Mouse (Mus musculus) retina, postnatal 7 days (tissue): ENCODE data around the gene Tigd4.
"Not testable (repeated sequence)": the region's sequence is repeated elsewhere in the genome, so short reads cannot be mapped to it uniquely, and the experiment has no call there.

Experiments used
- DNase-seq: peaks from one replicate; pipeline ENCODE4 v3.0.0-alpha.2; 2012; ENCODE audit warnings: low read depth, low spot score

Gene Tigd4

GRCm38 (mm10) chr3:84593274-84593673 is at the start of gene Tigd4:
Tigd4 (plus strand) TSS chr3:84593574.
- DNase-seq: no peak

- no peak for DNase-seq
Measured at GRCm38 (mm10) chr3:84547177-84547576, 46.2 kb upstream of the Tigd4 start.

DNA sequence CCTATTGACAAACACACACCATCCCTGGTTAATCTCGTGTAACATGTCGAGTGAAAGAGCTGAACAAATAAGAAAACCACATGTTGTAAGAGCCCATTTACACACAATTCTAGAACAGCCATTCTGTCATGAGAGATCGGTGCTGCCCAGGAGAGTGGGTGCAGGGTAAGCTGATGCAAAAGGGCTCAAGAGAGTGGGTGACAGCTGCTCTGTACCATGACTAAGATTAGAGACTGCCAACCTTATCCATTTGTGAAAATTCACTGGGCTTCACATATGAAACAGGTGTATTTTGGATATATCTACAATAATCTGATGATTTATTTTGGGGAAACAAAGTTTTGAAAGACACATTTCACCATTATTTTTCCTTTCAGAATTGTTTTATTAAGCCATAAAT is 37.6 kb upstream of the Tigd4 start:
- no peak for DNase-seq

DNA sequence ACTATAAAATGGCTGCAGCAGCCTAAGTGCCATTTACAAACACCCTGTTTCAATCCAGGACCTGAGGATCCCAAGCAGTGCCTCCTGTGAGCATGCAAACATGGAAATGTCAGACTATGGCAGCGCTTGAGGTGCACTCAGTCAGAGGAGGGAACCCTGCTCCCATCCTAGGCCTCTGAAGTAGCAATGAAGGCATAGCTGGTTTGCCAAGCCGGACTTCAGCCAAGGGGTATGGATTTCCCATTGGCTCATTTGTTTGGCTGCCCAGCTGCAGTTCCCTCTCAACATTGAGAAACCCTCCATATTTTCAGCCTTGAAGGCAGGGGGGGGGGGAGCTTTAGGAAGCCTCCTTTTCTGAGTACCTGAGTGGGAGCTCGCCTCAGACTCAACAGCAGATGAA is 35.1 kb upstream of the Tigd4 start:
- DNase-seq: no peak

DNA sequence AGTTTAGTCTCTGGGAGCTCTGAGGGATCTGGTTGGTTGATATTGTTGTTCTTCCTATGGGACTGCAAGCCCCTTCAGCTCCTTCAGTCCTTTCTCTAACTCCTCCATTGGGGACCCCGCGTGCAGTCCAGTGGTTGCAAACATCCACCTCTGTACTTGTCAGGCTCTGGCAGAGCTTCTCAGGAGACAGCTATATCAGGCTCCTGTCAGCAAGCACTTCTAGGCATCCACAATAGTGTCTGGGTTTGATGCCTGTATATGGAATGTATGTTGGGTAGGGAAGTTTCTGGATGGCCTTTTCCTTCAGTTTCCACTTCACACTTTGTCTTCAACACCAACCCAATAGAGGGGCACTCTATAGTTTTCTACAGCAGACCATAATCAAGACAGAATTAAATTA is 30.5 kb upstream of the Tigd4 start:
- not testable (repeated sequence) for DNase-seq

DNA sequence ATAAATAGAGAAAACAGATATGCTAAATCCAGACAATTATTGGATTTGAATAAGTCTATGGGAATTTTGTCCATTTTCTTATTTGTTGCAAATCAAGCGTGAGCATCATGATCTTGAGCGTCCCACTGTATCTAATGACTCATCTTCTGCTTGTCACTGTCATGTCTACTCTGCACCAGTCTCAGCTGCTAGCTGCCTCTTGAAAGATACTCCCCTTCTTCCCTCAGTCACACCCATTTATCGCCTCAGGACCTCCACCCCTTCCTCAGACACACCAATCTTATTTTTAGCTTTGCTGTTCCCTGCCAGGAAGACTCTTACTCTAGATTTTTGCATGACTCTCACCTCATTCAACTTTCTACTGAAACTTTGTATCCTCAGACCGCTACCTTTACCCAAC is 30.0 kb upstream of the Tigd4 start:
- no peak for DNase-seq

DNA sequence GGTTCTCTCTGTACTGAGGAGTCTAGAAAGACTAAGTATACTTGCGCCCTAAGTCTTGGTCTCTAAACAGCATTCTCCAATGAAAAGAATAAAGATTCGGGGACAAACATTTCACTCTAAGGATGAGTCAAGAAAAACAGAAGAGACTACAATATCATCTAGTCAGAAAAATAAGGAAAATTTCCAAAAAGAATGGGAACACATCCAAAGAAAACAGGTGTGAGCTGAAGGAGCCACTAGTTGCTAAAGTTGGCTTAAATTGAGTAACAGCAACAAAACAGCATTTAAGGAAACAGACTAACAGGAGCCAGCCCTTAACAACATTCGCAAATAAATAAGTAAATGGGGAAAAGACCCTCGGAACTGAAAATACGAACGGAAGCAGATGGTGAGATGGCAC is 24.8 kb upstream of the Tigd4 start:
- DNase-seq: no peak

DNA sequence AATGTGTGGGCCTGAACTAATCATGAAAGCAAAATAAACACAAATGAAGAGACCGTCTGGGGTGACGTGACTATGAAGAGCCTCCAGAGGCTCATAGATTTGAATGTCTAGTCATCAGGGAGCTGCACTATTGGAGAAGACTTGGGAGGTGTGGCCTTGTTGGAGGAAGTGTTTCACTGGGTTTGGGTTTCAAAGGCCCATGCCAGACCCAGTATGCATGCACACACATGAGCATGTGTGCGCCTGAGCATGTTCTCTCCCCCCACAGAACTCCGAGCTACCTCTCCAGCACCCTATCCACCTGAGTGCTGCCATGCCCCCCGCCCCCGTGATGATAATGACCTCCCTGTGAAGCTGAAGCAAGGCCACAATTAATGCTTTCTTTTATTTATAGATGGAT is 23.8 kb upstream of the Tigd4 start:
- no peak for DNase-seq

- no peak for DNase-seq
Measured at GRCm38 (mm10) chr3:84570501-84570900, 22.9 kb upstream of the Tigd4 start.

GRCm38 (mm10) chr3:84580716-84581115 is 12.7 kb upstream of the Tigd4 start:
- DNase-seq: no peak

DNA sequence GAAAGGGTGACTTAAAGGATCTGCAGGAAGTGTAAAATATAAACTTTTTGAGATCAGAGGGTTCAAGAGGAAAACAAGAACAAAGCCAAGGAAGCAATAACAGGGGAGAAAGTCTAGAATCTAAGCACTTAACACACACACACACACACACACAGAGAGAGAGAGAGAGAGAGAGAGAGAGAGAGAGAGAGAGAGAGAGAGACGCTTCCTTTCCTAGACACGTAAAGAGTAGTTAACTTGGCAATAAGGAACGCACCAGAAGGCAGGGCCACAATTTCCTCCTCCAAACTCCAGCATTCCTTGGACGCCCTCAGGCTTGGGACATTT is 11.7 kb upstream of the Tigd4 start:
- no peak for DNase-seq

GRCm38 (mm10) chr3:84582023-84582912 is 11.1 kb upstream of the Tigd4 start, which contains the start of gene Arfip1:
Arfip1 (minus strand) TSS chr3:84582625.
- DNase-seq: peak; percentile 96

DNA sequence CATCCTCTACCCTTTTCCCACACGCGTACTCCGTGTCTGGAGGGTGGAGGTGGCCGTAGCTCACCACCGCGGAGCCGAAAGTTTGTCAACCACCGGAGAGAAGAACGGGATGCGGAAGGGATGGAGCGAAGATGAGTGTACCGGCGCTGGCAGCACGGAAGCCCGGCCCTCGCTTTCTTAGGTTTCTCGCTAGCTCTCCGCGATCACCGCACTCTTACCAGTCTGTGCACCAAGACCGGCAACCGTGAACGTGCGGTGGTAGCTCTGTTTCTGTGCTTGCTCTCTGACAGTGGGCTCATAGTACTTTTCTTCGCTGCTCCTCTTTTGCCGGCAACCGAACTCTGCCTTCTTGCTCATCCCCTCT is 10.5 kb upstream of the Tigd4 start:
- no peak for DNase-seq

DNA sequence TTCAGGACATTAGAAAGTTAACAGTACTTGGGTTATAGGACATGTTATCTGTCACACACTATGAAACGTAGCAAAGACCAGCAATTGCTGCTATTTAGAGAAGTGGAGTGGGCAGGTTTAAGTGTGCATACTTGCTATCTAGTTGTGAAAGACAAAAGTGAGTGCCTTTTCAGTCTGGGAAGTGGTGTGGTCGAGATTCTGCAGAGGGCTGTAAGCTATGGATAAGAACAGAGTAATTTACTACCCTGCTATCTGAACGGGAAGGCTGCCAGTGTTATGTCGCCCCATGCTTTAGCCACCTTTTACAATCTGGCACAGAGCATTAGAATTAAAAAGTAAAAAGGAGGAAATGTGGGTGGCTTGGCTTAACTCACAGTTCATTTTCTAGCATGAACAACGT is 6.6 kb upstream of the Tigd4 start:
- DNase-seq: no peak

GRCm38 (mm10) chr3:84594894-84595676 is 1.7 kb downstream of the Tigd4 start:
- no peak for DNase-seq

DNA sequence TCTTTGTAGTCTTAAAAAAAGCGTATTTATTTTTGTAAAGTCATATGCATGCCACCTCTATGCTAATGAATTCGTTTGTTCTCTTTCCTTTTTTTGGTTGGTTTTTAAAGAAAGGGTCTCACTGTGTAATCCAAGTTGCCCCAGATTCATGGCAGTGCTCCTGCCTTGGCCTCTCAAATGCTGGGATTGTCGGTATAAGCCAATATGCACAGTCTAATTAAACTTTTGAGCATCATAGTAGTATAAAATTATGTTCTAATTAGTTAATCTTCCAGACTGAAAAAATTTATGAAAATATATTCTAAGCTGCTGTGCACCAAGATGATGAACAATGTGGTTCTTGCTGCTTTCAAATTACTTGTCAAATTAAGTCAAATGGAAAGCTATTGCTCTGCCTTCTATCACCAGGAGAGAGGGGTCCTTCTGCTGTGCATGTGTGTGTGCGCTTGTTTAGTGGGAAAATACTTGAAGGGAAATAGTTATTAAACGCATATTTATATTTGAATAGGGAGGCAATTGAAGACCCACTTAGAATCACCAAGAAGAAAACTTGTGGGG is 2.4 kb downstream of the Tigd4 start:
- DNase-seq: no peak

DNA sequence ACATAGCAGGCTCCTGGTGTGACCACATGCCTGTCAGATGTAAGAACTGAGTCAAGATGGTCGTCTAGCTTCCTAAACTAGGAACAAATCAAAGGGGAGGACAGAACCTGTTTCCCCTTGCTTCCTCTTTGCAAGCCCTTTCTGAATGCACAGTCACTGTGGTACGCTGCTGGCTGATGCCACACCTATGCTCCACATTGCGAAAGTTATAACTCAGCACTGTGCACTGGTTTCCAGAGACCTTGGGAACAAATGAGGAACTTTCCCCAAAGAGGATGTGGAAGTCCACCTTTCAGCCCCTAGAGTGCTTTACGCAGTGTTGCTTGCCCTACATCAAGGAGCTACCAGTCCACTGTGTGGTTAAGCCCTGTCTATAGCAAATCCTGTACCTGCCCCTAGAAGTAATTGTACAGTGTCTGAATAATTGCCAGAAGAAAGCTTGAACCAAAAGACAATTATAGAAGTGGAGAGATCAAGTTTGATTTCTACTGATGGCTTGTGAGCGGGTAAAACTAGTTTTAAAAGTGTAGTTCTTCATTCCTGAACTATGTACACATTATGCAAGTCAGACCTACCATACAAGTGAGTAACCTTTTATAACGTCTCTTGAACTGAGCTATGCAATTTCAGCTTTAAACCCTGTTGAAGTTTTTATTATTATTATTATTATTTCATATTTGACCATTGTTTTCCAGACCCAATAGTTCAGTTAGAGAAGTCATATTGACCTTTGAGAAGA is 4.8 kb downstream of the Tigd4 start:
- DNase-seq: no peak

- no peak for DNase-seq
Measured at GRCm38 (mm10) chr3:84598756-84599155, 5.4 kb downstream of the Tigd4 start.

DNA sequence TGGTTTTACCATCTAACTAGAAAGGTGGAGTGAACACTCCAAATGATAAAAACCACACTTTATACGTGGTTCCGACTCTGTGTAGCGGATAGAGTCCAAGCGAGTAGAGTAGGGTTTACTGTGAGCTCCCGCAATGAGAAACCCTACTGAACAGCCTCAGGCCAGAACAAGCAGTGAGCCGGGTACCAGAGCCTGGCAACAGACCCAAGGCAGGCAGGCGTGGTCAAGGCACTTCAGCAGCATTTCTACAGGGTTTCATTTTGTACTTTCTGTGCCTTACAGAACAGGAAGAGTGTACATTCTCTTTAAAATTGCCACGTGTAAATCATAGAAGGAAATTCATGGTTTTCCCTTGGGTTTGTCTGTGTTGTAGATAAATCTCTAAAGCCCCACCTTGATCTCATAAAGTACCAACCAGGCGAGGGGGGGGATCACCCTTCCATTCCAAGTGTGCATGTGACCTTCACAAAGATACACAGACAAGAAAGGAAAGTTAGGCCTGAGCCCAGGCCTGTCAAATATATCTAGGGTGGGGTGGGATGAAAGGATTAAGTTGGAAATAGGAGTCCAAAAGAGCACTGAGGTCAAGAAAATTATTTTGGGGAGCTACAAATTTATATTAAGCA is 8.6 kb downstream of the Tigd4 start:
- DNase-seq: no peak

GRCm38 (mm10) chr3:84602759-84603158 is 9.4 kb downstream of the Tigd4 start:
- no peak for DNase-seq

DNA sequence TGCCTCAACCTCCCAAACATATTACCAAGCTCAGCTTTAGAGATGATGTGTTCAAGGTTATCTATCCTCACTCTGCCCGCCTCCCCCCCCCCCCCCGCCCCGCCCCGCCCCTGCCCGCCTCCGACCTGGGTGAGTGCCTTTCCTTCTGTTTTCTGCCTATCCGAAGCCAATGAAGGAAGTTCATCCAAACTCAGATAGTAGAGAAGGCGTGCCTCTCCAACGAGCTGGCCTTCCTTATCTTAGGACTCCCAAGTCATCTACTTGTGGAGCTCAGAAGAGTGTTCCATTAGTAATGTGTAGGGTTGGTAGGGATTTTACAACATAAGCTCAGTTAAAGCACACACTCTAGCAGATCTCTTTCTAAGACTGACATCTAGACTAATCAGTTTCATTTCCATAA is 9.8 kb downstream of the Tigd4 start:
- no peak for DNase-seq
